14 mouse cellular contexts compared by ENCODE assay signal in the genomic region with DNA sequence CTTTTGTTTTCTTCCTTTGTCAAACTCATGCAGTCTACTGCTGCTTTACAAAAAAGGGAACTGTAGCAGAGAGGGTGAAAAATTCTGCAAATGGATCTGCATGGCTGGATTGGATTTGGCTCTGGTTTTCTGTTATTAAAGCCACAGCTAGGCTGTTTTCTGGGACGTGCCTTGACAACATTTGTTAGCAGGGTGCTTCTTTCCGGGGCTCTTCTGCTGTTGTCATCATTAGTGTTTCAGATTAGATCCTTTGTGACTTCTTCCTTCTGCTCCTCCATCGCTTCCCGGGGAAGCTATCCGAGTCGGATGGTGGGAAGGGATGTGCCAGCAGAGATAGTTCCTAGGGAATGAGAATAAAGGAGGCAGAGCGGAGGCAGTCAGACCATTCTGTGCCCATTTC. TPM values are rescaled to one million over a fixed set of nuclear protein-coding genes. Genes with fewer than 3 reads are reported as not detected.
A peak's percentile ranks its signal among the peaks of the same experiment; 100 is the strongest.
DNase-seq lines count a peak whose midpoint lies in the region; ATAC-seq and TF ChIP-seq lines count a peak whose summit lies in the region.
"Had no signal": no experiment of that assay in that cellular context is flagged by ENCODE, and none has a peak within 500 bp of the region (broad histone marks: within the 10 kb centered on the region; RNA-seq: fewer than 3 reads in every experiment).

No protein-coding gene starts in this region.

- DNase-seq in layer of hippocampus, adult 2 months (ENCODE audit: low spot score in 2 of 2): peak in 1 of 2 experiments; percentile 14
- no peak for DNase-seq in layer of hippocampus, adult 9-10 months (ENCODE audit: low spot score)
- peak; percentile 46 for DNase-seq in brain, embryonic 18.5 days (ENCODE audit: low read depth, low spot score)
- peak; percentile 64 for DNase-seq in forebrain, postnatal 0 days
- peak; percentile 50 for DNase-seq in midbrain, embryonic 14.5 days
- no peak for DNase-seq in adipocyte (ENCODE audit: low spot score)
- DNase-seq in adrenal gland, adult 18-20 months (ENCODE audit: low spot score in 2 of 2): no peak
- DNase-seq: adrenal gland, adult 8-10 months; cerebellum, adult 18-20 months; lung, postnatal 10 days; thymus, postnatal 4 days had no signal

- TF ChIP-seq CTCF in layer of hippocampus, adult 2 months (conservative IDR thresholded peaks at IDR 0.05): no peak
- no peak for TF ChIP-seq CTCF in forebrain, postnatal 0 days (IDR thresholded peaks at IDR 0.05; ENCODE audit: low read depth)

- no peaks in the 10 kb centered on the region for H3K36me3 ChIP-seq in forebrain, postnatal 0 days (ENCODE audit: insufficient read depth)
- H3K36me3 ChIP-seq in midbrain, embryonic 14.5 days (ENCODE audit: control insufficient read depth, insufficient read depth, low read length): no peaks in the 10 kb centered on the region

- H3K27ac ChIP-seq in layer of hippocampus, adult 2 months: peak overlapping the region; percentile 40
- peak overlapping the region; percentile 85 for H3K27ac ChIP-seq in forebrain, postnatal 0 days (ENCODE audit: low read depth, low read length)
- peak overlapping the region; percentile 80 for H3K27ac ChIP-seq in midbrain, embryonic 14.5 days (replicated peaks; ENCODE audit: low read depth, low read length)
- H3K27ac ChIP-seq: limb, embryonic 15.5 days had no signal

- 13% methylated on average over 7 of the region's 7 CpGs for WGBS in forebrain, postnatal 0 days
- 10% methylated on average over 7 of the region's 7 CpGs for WGBS in midbrain, embryonic 14.5 days

- H3K4me1 ChIP-seq in forebrain, postnatal 0 days (ENCODE audit: insufficient read depth): peaks cover 33% of the 10 kb centered on the region
- peaks cover 46% of the 10 kb centered on the region for H3K4me1 ChIP-seq in midbrain, embryonic 14.5 days (ENCODE audit: control insufficient read depth, insufficient read depth, low read length)

- H3K4me3 ChIP-seq in layer of hippocampus, adult 2 months: peak overlapping the region; percentile 30
- peak overlapping the region; percentile 42 for H3K4me3 ChIP-seq in forebrain, postnatal 0 days (ENCODE audit: low read depth, low read length)
- peak overlapping the region; percentile 36 for H3K4me3 ChIP-seq in midbrain, embryonic 14.5 days (replicated peaks; ENCODE audit: low read depth, low read length)
- H3K4me3 ChIP-seq: limb, embryonic 15.5 days had no signal

- peak overlapping the region; percentile 52 for H3K9ac ChIP-seq in forebrain, postnatal 0 days
- peak overlapping the region; percentile 41 for H3K9ac ChIP-seq in midbrain, embryonic 14.5 days (replicated peaks; ENCODE audit: low read length)
- H3K9ac ChIP-seq: limb, embryonic 15.5 days had no signal

- peak overlapping the region; percentile 42 for H3K4me2 ChIP-seq in forebrain, postnatal 0 days (ENCODE audit: low read depth)
- H3K4me2 ChIP-seq in midbrain, embryonic 14.5 days (ENCODE audit: low read length): peak overlapping the region; percentile 51
- H3K4me2 ChIP-seq: limb, embryonic 15.5 days had no signal

- no peaks in the 10 kb centered on the region for H3K27me3 ChIP-seq in forebrain, postnatal 0 days (ENCODE audit: insufficient read depth, low read length)
- H3K27me3 ChIP-seq in midbrain, embryonic 14.5 days (ENCODE audit: control insufficient read depth, insufficient read depth, low read length): no peaks in the 10 kb centered on the region
- H3K27me3 ChIP-seq: limb, embryonic 15.5 days had no signal

- no peaks in the 10 kb centered on the region for H3K9me3 ChIP-seq in forebrain, postnatal 0 days (ENCODE audit: low read length)
- no peaks in the 10 kb centered on the region for H3K9me3 ChIP-seq in midbrain, embryonic 14.5 days (ENCODE audit: control insufficient read depth, low read length)
- H3K9me3 ChIP-seq: limb, embryonic 15.5 days had no signal

- ATAC-seq in forebrain, postnatal 0 days: peak; percentile 14
- ATAC-seq in midbrain, embryonic 14.5 days (ENCODE audit: low FRiP score, low TSS enrichment): no peak
- ATAC-seq in megakaryocyte-erythroid progenitor cell, adult 5-6 weeks (replicated peaks; ENCODE audit: low FRiP score, low TSS enrichment, poor library complexity, severe bottlenecking): no peak
- ATAC-seq: intestine, postnatal 0 days had no signal

RNA-seq across cellular contexts. Expression of a gene that starts 51.8 kb away (rescaled TPM):
- total RNA-seq in layer of hippocampus, adult 2 months (2021): 100 to 1,000 TPM; 194 to 199 TPM
- total RNA-seq in forebrain, postnatal 0 days (2014; rRNA removed): 183 and 192 TPM in 2 replicates
- 251 and 260 TPM in 2 replicates for polyA plus RNA-seq in forebrain, postnatal 0 days (2015; fragmentation: Nextera tagmentation; extraction: Ambion mirVana)
- polyA plus RNA-seq in midbrain, embryonic 14.5 days (2014; fragmentation: Nextera tagmentation; extraction: Ambion mirVana): 280 and 314 TPM in 2 replicates
- 5.5 and 11.1 TPM in 2 replicates for total RNA-seq in megakaryocyte-erythroid progenitor cell, adult 5-6 weeks (2014; fragmentation: Nextera tagmentation)
- 1.4 and 26.8 TPM in 2 replicates for total RNA-seq in megakaryocyte-erythroid progenitor cell, adult 5-6 weeks (2017)
- 10 to 100 TPM; 37.3 to 43.4 TPM for total RNA-seq in adrenal gland, adult 18-20 months (2021)

Comparison
In these comparisons a context has a peak if more than half of its experiments do, and no peak if none do; other contexts are left out.
1. DNase-seq: peak in brain, embryonic 18.5 days (single experiment), forebrain, postnatal 0 days (single experiment) and midbrain, embryonic 14.5 days (single experiment); none in layer of hippocampus, adult 9-10 months (single experiment), adipocyte (single experiment) and adrenal gland, adult 18-20 months (0 of 2).
2. Peak in every context shown above with its lines, with median percentiles within 50 percentile points of each other: H3K27ac ChIP-seq and H3K4me3 ChIP-seq.